Mouse (Mus musculus) heart, adult 18-20 months (tissue): Measurements from ENCODE around the gene P4ha2. TPM values are rescaled to one million over a fixed set of nuclear protein-coding genes. Genes with fewer than 3 reads are reported as not detected.

Experiments used
- total RNA-seq, 2 experiments: library from RNA; stranded (reverse); gene quantifications; 2 replicates each; pipeline ENCODE4 v1.2.3; 2021

Gene P4ha2
- total RNA-seq, 2 experiments from 2014 or later: 55.4 to 77.7 TPM

Other genes starting within 250 kb of the P4ha2 start
- gene Gm12216, start 240.8 kb upstream of the P4ha2 start, total RNA-seq: 1 to 10 TPM; 2.5 to 2.6 TPM
- gene Slc22a5, start 208.4 kb upstream of the P4ha2 start, total RNA-seq: 10 to 100 TPM; 18.8 to 22.7 TPM
- gene Slc22a21, start 119.8 kb upstream of the P4ha2 start, total RNA-seq: 1 to 10 TPM; 1.0 to 1.7 TPM
- gene Slc22a4, start 72.0 kb upstream of the P4ha2 start, total RNA-seq: 1 to 10 TPM; 4.6 to 5.8 TPM
- 10 to 100 TPM; 30.2 to 31.9 TPM for gene Pdlim4, start 31.1 kb upstream of the P4ha2 start, total RNA-seq
- gene Csf2, start 149.6 kb downstream of the P4ha2 start, total RNA-seq: not detected
- gene Il3, start 167.2 kb downstream of the P4ha2 start, total RNA-seq: not detected
- gene Acsl6, start 203.7 kb downstream of the P4ha2 start, total RNA-seq: 10 to 100 TPM; 11.1 to 14.8 TPM